Mouse (Mus musculus) thymus, adult 2 months (tissue): Measurements from ENCODE around the gene Mbtps1.

ENCODE experiments used
- CTCF ChIP-seq: fragments of 200-500 bp; IDR thresholded peaks from 2 replicates; pipeline ENCODE4 v1.5.1; 2012; ENCODE audit warnings: mild to moderate bottlenecking, control low read depth, low read length, moderate library complexity, borderline replicate concordance; ENCODE audit not compliant: control insufficient read depth, poor library complexity, insufficient read depth; ENCODE audit errors: extremely low read depth
- POLR2A ChIP-seq: fragments of 200-500 bp; IDR thresholded peaks from 2 replicates; pipeline ENCODE4 v1.6.1; 2012; ENCODE audit warnings: mild to moderate bottlenecking, low read length, control low read depth, moderate library complexity; ENCODE audit not compliant: control insufficient read depth, poor library complexity, insufficient read depth; ENCODE audit errors: extremely low read depth

DNA sequence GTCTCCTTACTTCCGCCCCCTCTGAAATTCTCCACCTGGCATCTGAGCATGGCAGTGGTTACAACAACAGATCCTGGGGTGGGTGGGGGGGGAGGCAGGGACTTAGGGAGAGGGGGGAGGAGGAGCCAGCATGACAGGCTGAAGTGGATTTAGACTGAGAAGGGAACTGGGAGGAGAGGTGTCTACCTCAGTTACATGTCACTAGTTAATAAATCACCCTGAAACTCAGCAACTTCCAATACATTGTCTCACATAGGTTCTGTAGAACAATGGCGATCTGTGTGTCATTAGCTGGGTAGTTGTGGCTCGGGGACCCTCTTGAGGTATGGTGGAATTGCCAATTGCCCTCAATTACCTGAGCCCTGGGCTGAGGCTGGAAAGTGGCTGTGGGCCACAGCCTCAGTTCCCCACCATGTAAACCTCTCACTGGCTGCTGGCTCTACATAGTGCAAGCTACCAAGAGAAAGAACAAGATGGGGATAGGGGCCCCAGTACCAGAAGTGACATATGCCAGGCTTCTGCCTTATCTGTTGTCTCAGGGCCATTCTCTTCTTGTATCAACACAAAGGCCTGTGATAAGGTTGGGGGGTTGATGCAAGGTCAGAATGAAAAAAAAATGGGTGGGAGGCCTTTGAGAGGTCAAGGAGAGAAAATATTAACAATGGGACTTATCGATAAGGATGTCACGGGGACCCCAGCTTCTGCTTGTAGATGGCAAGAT, 22.1 kb upstream of the Mbtps1 start:
- TF ChIP-seq CTCF (no peak), POLR2A (no peak)
